Mouse (Mus musculus): ENCODE data around the gene Grpel1. TPM values are rescaled to one million over a fixed set of nuclear protein-coding genes. Genes with fewer than 3 reads are reported as not detected.

The Grpel1 gene
- polyA plus RNA-seq, 1 experiment from 2014 or later: 68.0 TPM

GRCm38 (mm10) chr5:36515558-36515957 is 50.8 kb downstream of the Grpel1 start:
- Histone ChIP-seq H3K9ac (ENCODE audit: low read depth, low read length) (no peak overlapping the region), H3K4me3 (replicated peaks; ENCODE audit: low read depth, low read length) (no peak overlapping the region), H3K9me3 (replicated peaks; ENCODE audit: low read length) (no peaks in the 10 kb centered on the region), H3K36me3 (ENCODE audit: insufficient read depth, low read length) (peaks cover 64% of the 10 kb centered on the region), H3K4me2 (ENCODE audit: low read length) (no peak overlapping the region), H3K4me1 (replicated peaks; ENCODE audit: insufficient read depth, low read length) (no peaks in the 10 kb centered on the region), H3K27me3 (ENCODE audit: insufficient read depth, low read length) (no peaks in the 10 kb centered on the region), H3K27ac (no peak overlapping the region)
- ATAC-seq (replicated peaks; ENCODE audit: low FRiP score, low read depth): no peak
- 87% methylated on average over 5 of the region's 5 CpGs for WGBS
- TF ChIP-seq CTCF (IDR thresholded peaks at IDR 0.05; ENCODE audit: low read depth): no peak
- no peak for DNase-seq (ENCODE audit: low spot score)

- Histone ChIP-seq H3K4me2 (ENCODE audit: low read length) (no peak overlapping the region), H3K4me3 (replicated peaks; ENCODE audit: low read depth, low read length) (no peak overlapping the region), H3K9ac (ENCODE audit: low read depth, low read length) (no peak overlapping the region), H3K27ac (no peak overlapping the region), H3K9me3 (replicated peaks; ENCODE audit: low read length) (no peaks in the 10 kb centered on the region), H3K27me3 (ENCODE audit: insufficient read depth, low read length) (no peaks in the 10 kb centered on the region), H3K4me1 (replicated peaks; ENCODE audit: insufficient read depth, low read length) (no peaks in the 10 kb centered on the region), H3K36me3 (ENCODE audit: insufficient read depth, low read length) (peaks cover 58% of the 10 kb centered on the region)
- 78% methylated on average over 3 of the region's 3 CpGs for whole genome bisulfite sequencing
- ATAC-seq (replicated peaks; ENCODE audit: low FRiP score, low read depth) (no peak), DNase-seq (ENCODE audit: low spot score) (no peak)
- TF ChIP-seq CTCF (IDR thresholded peaks at IDR 0.05; ENCODE audit: low read depth): no peak
Measured at GRCm38 (mm10) chr5:36517596-36517995, 52.8 kb downstream of the Grpel1 start.

- Histone ChIP-seq H3K36me3 (ENCODE audit: insufficient read depth, low read length) (peaks cover 52% of the 10 kb centered on the region), H3K9ac (ENCODE audit: low read depth, low read length) (no peak overlapping the region), H3K4me3 (replicated peaks; ENCODE audit: low read depth, low read length) (no peak overlapping the region), H3K27me3 (ENCODE audit: insufficient read depth, low read length) (no peaks in the 10 kb centered on the region), H3K4me2 (ENCODE audit: low read length) (no peak overlapping the region), H3K9me3 (replicated peaks; ENCODE audit: low read length) (no peaks in the 10 kb centered on the region), H3K4me1 (replicated peaks; ENCODE audit: insufficient read depth, low read length) (no peaks in the 10 kb centered on the region), H3K27ac (no peak overlapping the region)
- DNase-seq (ENCODE audit: low spot score) (no peak), ATAC-seq (replicated peaks; ENCODE audit: low FRiP score, low read depth) (no peak)
- no peak for TF ChIP-seq CTCF (IDR thresholded peaks at IDR 0.05; ENCODE audit: low read depth)
- 90% methylated on average over 3 of the region's 3 CpGs for WGBS
Measured at GRCm38 (mm10) chr5:36519751-36520150, 55.0 kb downstream of the Grpel1 start.

GRCm38 (mm10) chr5:36522782-36523181 is 58.0 kb downstream of the Grpel1 start:
- ATAC-seq (replicated peaks; ENCODE audit: low FRiP score, low read depth): no peak
- H3K36me3 ChIP-seq (ENCODE audit: insufficient read depth, low read length): peaks cover 32% of the 10 kb centered on the region
- 40% methylated on average over 2 of the region's 2 CpGs for WGBS
- H3K4me2 ChIP-seq (ENCODE audit: low read length): no peak overlapping the region
- no peak overlapping the region for H3K27ac ChIP-seq
- H3K9me3 ChIP-seq (replicated peaks; ENCODE audit: low read length): no peaks in the 10 kb centered on the region
- DNase-seq (ENCODE audit: low spot score): peak; percentile 46
- no peak overlapping the region for H3K9ac ChIP-seq (ENCODE audit: low read depth, low read length)
- no peaks in the 10 kb centered on the region for H3K27me3 ChIP-seq (ENCODE audit: insufficient read depth, low read length)
- TF ChIP-seq CTCF (IDR thresholded peaks at IDR 0.05; ENCODE audit: low read depth): no peak
- no peaks in the 10 kb centered on the region for H3K4me1 ChIP-seq (replicated peaks; ENCODE audit: insufficient read depth, low read length)
- no peak overlapping the region for H3K4me3 ChIP-seq (replicated peaks; ENCODE audit: low read depth, low read length)

GRCm38 (mm10) chr5:36523219-36523703 is 58.5 kb downstream of the Grpel1 start:
- H3K4me2 ChIP-seq (ENCODE audit: low read length): no peak overlapping the region
- DNase-seq (ENCODE audit: low spot score) (peak; percentile 36), ATAC-seq (replicated peaks; ENCODE audit: low FRiP score, low read depth) (no peak)
- H3K4me1 ChIP-seq (replicated peaks; ENCODE audit: insufficient read depth, low read length): no peaks in the 10 kb centered on the region
- no peak overlapping the region for H3K9ac ChIP-seq (ENCODE audit: low read depth, low read length)
- H3K27me3 ChIP-seq (ENCODE audit: insufficient read depth, low read length): no peaks in the 10 kb centered on the region
- H3K36me3 ChIP-seq (ENCODE audit: insufficient read depth, low read length): peaks cover 27% of the 10 kb centered on the region
- H3K9me3 ChIP-seq (replicated peaks; ENCODE audit: low read length): no peaks in the 10 kb centered on the region
- H3K4me3 ChIP-seq (replicated peaks; ENCODE audit: low read depth, low read length): no peak overlapping the region
- H3K27ac ChIP-seq: no peak overlapping the region
- TF ChIP-seq CTCF (IDR thresholded peaks at IDR 0.05; ENCODE audit: low read depth): no peak
- 64% methylated on average over 5 of the region's 5 CpGs for WGBS

Other genes with a start within 250 kb of the Grpel1 start
- gene Sorcs2, start 66.9 kb upstream of the Grpel1 start, polyA plus RNA-seq (2015; fragmentation: Nextera tagmentation; extraction: Ambion mirVana): 5.1 and 5.8 TPM in 2 replicates
- 2.4 and 2.6 TPM in 2 replicates for gene Tada2b, start 19.3 kb downstream of the Grpel1 start, polyA plus RNA-seq (2015; fragmentation: Nextera tagmentation; extraction: Ambion mirVana)
- gene Ccdc96, start 19.6 kb downstream of the Grpel1 start, polyA plus RNA-seq (2015; fragmentation: Nextera tagmentation; extraction: Ambion mirVana): 0.68 and 0.74 TPM in 2 replicates
- gene Tbc1d14, start 128.3 kb downstream of the Grpel1 start, polyA plus RNA-seq (2015; fragmentation: Nextera tagmentation; extraction: Ambion mirVana): 39.7 and 41.6 TPM in 2 replicates
- 19.8 and 19.9 TPM in 2 replicates for gene D5Ertd579e, start 231.0 kb downstream of the Grpel1 start, polyA plus RNA-seq (2015; fragmentation: Nextera tagmentation; extraction: Ambion mirVana)

Data from kidney, postnatal 0 days (tissue).